Mouse (Mus musculus): Measurements from ENCODE around the gene Rae1. TPM values are rescaled to one million over a fixed set of nuclear protein-coding genes. Genes with fewer than 3 reads are reported as not detected.

Gene Rae1
- polyA plus RNA-seq, 1 experiment from 2014 or later = 140 TPM

GRCm38 (mm10) chr2:173027824-173028495 is 28.0 kb downstream of the Rae1 start:
- peaks cover 21% of the 10 kb centered on the region for H3K4me1 ChIP-seq (ENCODE audit: control insufficient read depth, insufficient read depth, low read length)
- no peak overlapping the region for H3K9ac ChIP-seq (ENCODE audit: low read length)
- DNase-seq (ENCODE audit: low spot score, missing footprints) = no peak
- peaks cover 18% of the 10 kb centered on the region for H3K36me3 ChIP-seq (ENCODE audit: control insufficient read depth, insufficient read depth, low read length)
- no peak for ATAC-seq (ENCODE audit: low FRiP score)
- no peaks in the 10 kb centered on the region for H3K9me3 ChIP-seq (ENCODE audit: control insufficient read depth, low read length)
- 91% methylated on average over 4 of the region's 4 CpGs for WGBS
- H3K4me2 ChIP-seq = no peak overlapping the region
- no peak overlapping the region for H3K4me3 ChIP-seq (ENCODE audit: low read depth, low read length)
- H3K27me3 ChIP-seq (ENCODE audit: control insufficient read depth, insufficient read depth, low read length) = no peaks in the 10 kb centered on the region
- no peak overlapping the region for H3K27ac ChIP-seq (ENCODE audit: low read depth, low read length)

GRCm38 (mm10) chr2:173028508-173029031 is 28.7 kb downstream of the Rae1 start:
- Histone ChIP-seq H3K9ac (ENCODE audit: low read length) (no peak overlapping the region), H3K9me3 (ENCODE audit: control insufficient read depth, low read length) (no peaks in the 10 kb centered on the region), H3K4me3 (ENCODE audit: low read depth, low read length) (no peak overlapping the region), H3K36me3 (ENCODE audit: control insufficient read depth, insufficient read depth, low read length) (peaks cover 18% of the 10 kb centered on the region), H3K4me2 (no peak overlapping the region), H3K4me1 (ENCODE audit: control insufficient read depth, insufficient read depth, low read length) (peaks cover 15% of the 10 kb centered on the region), H3K27ac (ENCODE audit: low read depth, low read length) (no peak overlapping the region), H3K27me3 (ENCODE audit: control insufficient read depth, insufficient read depth, low read length) (no peaks in the 10 kb centered on the region)
- ATAC-seq (ENCODE audit: low FRiP score) = no peak
- WGBS = 90% methylated on average over 3 of the region's 3 CpGs
- DNase-seq (ENCODE audit: low spot score, missing footprints) = no peak

- 81% methylated on average over 12 of the region's 12 CpGs for WGBS
- Histone ChIP-seq H3K9ac (ENCODE audit: low read length) (no peak overlapping the region), H3K27ac (ENCODE audit: low read depth, low read length) (no peak overlapping the region), H3K36me3 (ENCODE audit: control insufficient read depth, insufficient read depth, low read length) (peaks cover 18% of the 10 kb centered on the region), H3K9me3 (ENCODE audit: control insufficient read depth, low read length) (no peaks in the 10 kb centered on the region), H3K4me3 (ENCODE audit: low read depth, low read length) (no peak overlapping the region), H3K27me3 (ENCODE audit: control insufficient read depth, insufficient read depth, low read length) (no peaks in the 10 kb centered on the region), H3K4me1 (ENCODE audit: control insufficient read depth, insufficient read depth, low read length) (peaks cover 2% of the 10 kb centered on the region; the same call in 1 of the 2 replicates), H3K4me2 (no peak overlapping the region)
- peak; percentile 5; the same call in 1 of the 2 replicates for ATAC-seq (ENCODE audit: low FRiP score)
- no peak for DNase-seq (ENCODE audit: low spot score, missing footprints)
Observed at GRCm38 (mm10) chr2:173030591-173031338, 30.8 kb downstream of the Rae1 start.

- Histone ChIP-seq H3K4me1 (ENCODE audit: control insufficient read depth, insufficient read depth, low read length) (no peaks in the 10 kb centered on the region), H3K4me2 (no peak overlapping the region), H3K9me3 (ENCODE audit: control insufficient read depth, low read length) (no peaks in the 10 kb centered on the region), H3K9ac (ENCODE audit: low read length) (no peak overlapping the region), H3K27me3 (ENCODE audit: control insufficient read depth, insufficient read depth, low read length) (no peaks in the 10 kb centered on the region), H3K27ac (ENCODE audit: low read depth, low read length) (no peak overlapping the region), H3K4me3 (ENCODE audit: low read depth, low read length) (no peak overlapping the region), H3K36me3 (ENCODE audit: control insufficient read depth, insufficient read depth, low read length) (peaks cover 12% of the 10 kb centered on the region)
- ATAC-seq (ENCODE audit: low FRiP score) = 0 out of 2 replicates have a peak, but pooled peaks have one; percentile 8
- WGBS = 97% methylated on average over 13 of the region's 13 CpGs
- DNase-seq (ENCODE audit: low spot score, missing footprints) = no peak
Observed at GRCm38 (mm10) chr2:173033531-173033930, 33.6 kb downstream of the Rae1 start.

- H3K27ac ChIP-seq (ENCODE audit: low read depth, low read length) = no peak overlapping the region
Observed at GRCm38 (mm10) chr2:173034998-173035397, 35.1 kb downstream of the Rae1 start.

GRCm38 (mm10) chr2:173035653-173036052 is 35.7 kb downstream of the Rae1 start:
- Histone ChIP-seq H3K9me3 (ENCODE audit: control insufficient read depth, low read length) (no peaks in the 10 kb centered on the region), H3K9ac (ENCODE audit: low read length) (no peak overlapping the region), H3K36me3 (ENCODE audit: control insufficient read depth, insufficient read depth, low read length) (peaks cover 9% of the 10 kb centered on the region), H3K4me2 (no peak overlapping the region), H3K4me3 (ENCODE audit: low read depth, low read length) (no peak overlapping the region), H3K27me3 (ENCODE audit: control insufficient read depth, insufficient read depth, low read length) (no peaks in the 10 kb centered on the region), H3K27ac (ENCODE audit: low read depth, low read length) (no peak overlapping the region), H3K4me1 (ENCODE audit: control insufficient read depth, insufficient read depth, low read length) (no peaks in the 10 kb centered on the region)
- ATAC-seq (ENCODE audit: low FRiP score) (no peak), DNase-seq (ENCODE audit: low spot score, missing footprints) (no peak)
- 93% methylated on average over 5 of the region's 5 CpGs for WGBS

More at GRCm38 (mm10) chr2:173034998-173035397, 35.1 kb downstream of the Rae1 start:
- Histone ChIP-seq H3K9ac (ENCODE audit: low read length) (no peak overlapping the region), H3K9me3 (ENCODE audit: control insufficient read depth, low read length) (no peaks in the 10 kb centered on the region), H3K4me3 (ENCODE audit: low read depth, low read length) (no peak overlapping the region), H3K4me1 (ENCODE audit: control insufficient read depth, insufficient read depth, low read length) (no peaks in the 10 kb centered on the region), H3K27me3 (ENCODE audit: control insufficient read depth, insufficient read depth, low read length) (no peaks in the 10 kb centered on the region), H3K4me2 (no peak overlapping the region), H3K36me3 (ENCODE audit: control insufficient read depth, insufficient read depth, low read length) (peaks cover 12% of the 10 kb centered on the region)
- ATAC-seq (ENCODE audit: low FRiP score) = no peak
- DNase-seq (ENCODE audit: low spot score, missing footprints) = no peak
- WGBS = 81% methylated on average over 4 of the region's 4 CpGs

GRCm38 (mm10) chr2:173036055-173036454 is 36.1 kb downstream of the Rae1 start:
- peaks cover 9% of the 10 kb centered on the region for H3K36me3 ChIP-seq (ENCODE audit: control insufficient read depth, insufficient read depth, low read length)
- no peaks in the 10 kb centered on the region for H3K9me3 ChIP-seq (ENCODE audit: control insufficient read depth, low read length)
- WGBS = 87% methylated on average over 5 of the region's 5 CpGs
- H3K4me3 ChIP-seq (ENCODE audit: low read depth, low read length) = no peak overlapping the region
- H3K4me2 ChIP-seq = no peak overlapping the region
- no peak overlapping the region for H3K27ac ChIP-seq (ENCODE audit: low read depth, low read length)
- no peak overlapping the region for H3K9ac ChIP-seq (ENCODE audit: low read length)
- no peak for ATAC-seq (ENCODE audit: low FRiP score)
- H3K4me1 ChIP-seq (ENCODE audit: control insufficient read depth, insufficient read depth, low read length) = no peaks in the 10 kb centered on the region
- H3K27me3 ChIP-seq (ENCODE audit: control insufficient read depth, insufficient read depth, low read length) = no peaks in the 10 kb centered on the region
- DNase-seq (ENCODE audit: low spot score, missing footprints) = no peak

GRCm38 (mm10) chr2:173036611-173037010 is 36.7 kb downstream of the Rae1 start:
- ATAC-seq (ENCODE audit: low FRiP score) = no peak
- 66% methylated on average over 4 of the region's 4 CpGs for WGBS
- Histone ChIP-seq H3K4me2 (no peak overlapping the region), H3K9ac (ENCODE audit: low read length) (no peak overlapping the region), H3K27me3 (ENCODE audit: control insufficient read depth, insufficient read depth, low read length) (no peaks in the 10 kb centered on the region), H3K27ac (ENCODE audit: low read depth, low read length) (no peak overlapping the region), H3K4me1 (ENCODE audit: control insufficient read depth, insufficient read depth, low read length) (no peaks in the 10 kb centered on the region), H3K4me3 (ENCODE audit: low read depth, low read length) (no peak overlapping the region), H3K9me3 (ENCODE audit: control insufficient read depth, low read length) (no peaks in the 10 kb centered on the region), H3K36me3 (ENCODE audit: control insufficient read depth, insufficient read depth, low read length) (peaks cover 6% of the 10 kb centered on the region; the same call in 1 of the 2 replicates)
- no peak for DNase-seq (ENCODE audit: low spot score, missing footprints)

GRCm38 (mm10) chr2:173037347-173037746 is 37.4 kb downstream of the Rae1 start:
- Histone ChIP-seq H3K27me3 (ENCODE audit: control insufficient read depth, insufficient read depth, low read length) (no peaks in the 10 kb centered on the region), H3K4me2 (no peak overlapping the region), H3K4me1 (ENCODE audit: control insufficient read depth, insufficient read depth, low read length) (no peaks in the 10 kb centered on the region), H3K9ac (ENCODE audit: low read length) (no peak overlapping the region), H3K4me3 (ENCODE audit: low read depth, low read length) (no peak overlapping the region), H3K9me3 (ENCODE audit: control insufficient read depth, low read length) (no peaks in the 10 kb centered on the region), H3K36me3 (ENCODE audit: control insufficient read depth, insufficient read depth, low read length) (peaks cover 4% of the 10 kb centered on the region; the same call in 1 of the 2 replicates), H3K27ac (ENCODE audit: low read depth, low read length) (no peak overlapping the region)
- DNase-seq (ENCODE audit: low spot score, missing footprints) = no peak
- no peak for ATAC-seq (ENCODE audit: low FRiP score)
- 85% methylated on average over 5 of the region's 5 CpGs for WGBS
